Mouse (Mus musculus) forebrain, embryonic 11.5 days (tissue): ENCODE data around the gene Fastk. TPM values are rescaled to one million over a fixed set of nuclear protein-coding genes. Genes with fewer than 3 reads are reported as not detected.

Experiments
- ATAC-seq: fragments of 200-750 bp; cut with Nextera tagmentation; replicated peaks from 2 replicates; pipeline ENCODE4 v1.8.0; 2017; ENCODE audit warnings: moderate TSS enrichment; ENCODE audit not compliant: low FRiP score
- DNase-seq: peaks from one replicate; pipeline ENCODE4 v3.0.0-alpha.2; 2017; ENCODE audit warnings: low spot score
- H3K27ac ChIP-seq: fragments of 300-500 bp; sonication (generic); 2 replicates; pipeline ENCODE4 v1.5.1; 2014; ENCODE audit warnings: low read depth, low read length
- H3K27me3 ChIP-seq: fragments of 300-500 bp; sonication (generic); 2 replicates; pipeline ENCODE4 v1.6.1; 2014; ENCODE audit warnings: mild to moderate bottlenecking, low read length, mixed read lengths; ENCODE audit not compliant: control insufficient read depth, insufficient read depth
- H3K36me3 ChIP-seq: fragments of 300-500 bp; sonication (generic); 2 replicates; pipeline ENCODE4 v1.6.1; 2014; ENCODE audit warnings: mild to moderate bottlenecking, low read length, moderate library complexity, mixed read lengths; ENCODE audit not compliant: control insufficient read depth, insufficient read depth
- H3K4me1 ChIP-seq: fragments of 300-500 bp; sonication (generic); replicated peaks from 2 replicates; pipeline ENCODE4 v1.6.1; 2014; ENCODE audit warnings: low read length, mixed read lengths; ENCODE audit not compliant: control insufficient read depth, insufficient read depth
- H3K4me2 ChIP-seq: fragments of 300-500 bp; sonication (generic); 2 replicates; pipeline ENCODE4 v1.6.1; 2014; ENCODE audit warnings: low read depth, mild to moderate bottlenecking, low read length, moderate library complexity, mixed read lengths; ENCODE audit not compliant: severe bottlenecking
- H3K4me3 ChIP-seq: fragments of 300-500 bp; sonication (generic); 2 replicates; pipeline ENCODE4 v1.5.1; 2014; ENCODE audit warnings: low read depth, low read length
- H3K9ac ChIP-seq: fragments of 300-500 bp; sonication (generic); 2 replicates; pipeline ENCODE4 v1.6.1; 2014; ENCODE audit warnings: low read length
- H3K9me3 ChIP-seq: fragments of 300-500 bp; sonication (generic); 2 replicates; pipeline ENCODE4 v1.6.1; 2016; ENCODE audit warnings: low read length, mixed read lengths; ENCODE audit not compliant: control insufficient read depth
- whole genome bisulfite sequencing: fragments of 180-500 bp; shearing (Covaris S2); extraction: QIAGEN DNeasy Blood & Tissue Kit; methylation state at CpG from one replicate; pipeline ENCODE4 v1.1.7; 2014; 5-methylcytosine and 5-hydroxymethylcytosine counted together
- polyA plus RNA-seq: library from polyadenylated mRNA; unstranded; fragments of >200 nt; fragmentation: Nextera tagmentation; extraction: Ambion mirVana; gene quantifications from 2 replicates; pipeline ENCODE4 v1.2.1, GENCODE M21; 2014

Fastk gene
- polyA plus RNA-seq, 1 experiment from 2014 or later = 104 TPM

GRCm38 (mm10) chr5:24433993-24434392, 11.1 kb downstream of the Fastk start:
- 91% methylated on average over 8 of the region's 8 CpGs for WGBS
- peaks cover 3% of the 10 kb centered on the region; the same call in 1 of the 2 replicates for H3K36me3 ChIP-seq

GRCm38 (mm10) chr5:24428596-24428995, 16.5 kb downstream of the Fastk start:
- Histone ChIP-seq H3K4me1 (peaks cover 35% of the 10 kb centered on the region), H3K27ac (no peak overlapping the region), H3K36me3 (peaks cover 3% of the 10 kb centered on the region; the same call in 1 of the 2 replicates), H3K4me3 (no peak overlapping the region), H3K27me3 (peaks cover 2% of the 10 kb centered on the region; the same call in 1 of the 2 replicates), H3K9ac (no peak overlapping the region), H3K4me2 (no peak overlapping the region), H3K9me3 (no peaks in the 10 kb centered on the region)
- 14% methylated on average over 8 of the region's 9 CpGs for WGBS
- no peak for ATAC-seq
- no peak for DNase-seq

More at GRCm38 (mm10) chr5:24433993-24434392, 11.1 kb downstream of the Fastk start:
- Histone ChIP-seq H3K9me3 (no peaks in the 10 kb centered on the region), H3K4me1 (no peaks in the 10 kb centered on the region), H3K4me3 (no peak overlapping the region), H3K27ac (no peak overlapping the region), H3K27me3 (no peaks in the 10 kb centered on the region), H3K9ac (no peak overlapping the region), H3K4me2 (no peak overlapping the region)
- no peak for DNase-seq
- no peak for ATAC-seq

GRCm38 (mm10) chr5:24427981-24428402, 17.1 kb downstream of the Fastk start:
- peaks cover 3% of the 10 kb centered on the region; the same call in 1 of the 2 replicates for H3K36me3 ChIP-seq
- no peaks in the 10 kb centered on the region for H3K9me3 ChIP-seq
- peak overlapping the region; percentile 7; the same call in 1 of the 2 replicates for H3K4me3 ChIP-seq
- no peak overlapping the region for H3K9ac ChIP-seq
- DNase-seq (no peak), ATAC-seq (no peak)
- H3K27ac ChIP-seq = no peak overlapping the region
- peaks cover 35% of the 10 kb centered on the region for H3K4me1 ChIP-seq
- H3K27me3 ChIP-seq = peaks cover 2% of the 10 kb centered on the region; the same call in 1 of the 2 replicates
- 0 out of 2 replicates have a peak overlapping the region, but pooled peaks have one; percentile 21 for H3K4me2 ChIP-seq
- whole genome bisulfite sequencing = 4% methylated on average over 15 of the region's 15 CpGs

GRCm38 (mm10) chr5:24427285-24427633, 17.8 kb downstream of the Fastk start:
- H3K27ac ChIP-seq = no peak overlapping the region
- no peak for ATAC-seq
- H3K27me3 ChIP-seq = peaks cover 2% of the 10 kb centered on the region; the same call in 1 of the 2 replicates
- H3K4me2 ChIP-seq = peak overlapping the region; percentile 77; the same call in 1 of the 2 replicates
- peaks cover 3% of the 10 kb centered on the region; the same call in 1 of the 2 replicates for H3K36me3 ChIP-seq
- WGBS = 14% methylated on average over 12 of the region's 12 CpGs
- H3K4me3 ChIP-seq = no peak overlapping the region
- H3K4me1 ChIP-seq = peaks cover 37% of the 10 kb centered on the region
- peak overlapping the region; percentile 10 for H3K9ac ChIP-seq
- no peak for DNase-seq
- H3K9me3 ChIP-seq = no peaks in the 10 kb centered on the region

- H3K36me3 ChIP-seq = peaks cover 3% of the 10 kb centered on the region; the same call in 1 of the 2 replicates
- no peaks in the 10 kb centered on the region for H3K9me3 ChIP-seq
- H3K4me3 ChIP-seq = peak overlapping the region; percentile 60; the same call in 1 of the 2 replicates
- H3K4me2 ChIP-seq = peak overlapping the region; percentile 77
- H3K9ac ChIP-seq = peak overlapping the region; percentile 64
- peaks cover 2% of the 10 kb centered on the region; the same call in 1 of the 2 replicates for H3K27me3 ChIP-seq
- DNase-seq = no peak
- WGBS = 6% methylated on average over 9 of the region's 9 CpGs
- no peak for ATAC-seq
- H3K27ac ChIP-seq = no peak overlapping the region
- peaks cover 38% of the 10 kb centered on the region for H3K4me1 ChIP-seq
These were observed 18.4 kb downstream of the Fastk start for GRCm38 (mm10) chr5:24426556-24427284.

GRCm38 (mm10) chr5:24426037-24426432, 19.1 kb downstream of the Fastk start:
- Histone ChIP-seq H3K36me3 (no peaks in the 10 kb centered on the region; the same call in 1 of the 2 replicates), H3K4me3 (peak overlapping the region; percentile 60), H3K9me3 (no peaks in the 10 kb centered on the region), H3K9ac (peak overlapping the region; percentile 64; the same call in 1 of the 2 replicates), H3K4me1 (peaks cover 38% of the 10 kb centered on the region), H3K27ac (no peak overlapping the region), H3K4me2 (peak overlapping the region; percentile 77), H3K27me3 (peaks cover 2% of the 10 kb centered on the region; the same call in 1 of the 2 replicates)
- ATAC-seq (no peak), DNase-seq (peak; percentile 63)
- 1% methylated on average over 10 of the region's 10 CpGs for WGBS

- no peak for DNase-seq
- H3K4me3 ChIP-seq = peak overlapping the region; percentile 60
- WGBS = under 1% methylated on average over 28 of the region's 30 CpGs
- H3K9me3 ChIP-seq = no peaks in the 10 kb centered on the region
- H3K4me2 ChIP-seq = peak overlapping the region; percentile 77
- H3K27ac ChIP-seq = peak overlapping the region; percentile 12; the same call in 1 of the 2 replicates
- H3K9ac ChIP-seq = peak overlapping the region; percentile 64
- H3K4me1 ChIP-seq = peaks cover 38% of the 10 kb centered on the region
- no peaks in the 10 kb centered on the region; the same call in 1 of the 2 replicates for H3K36me3 ChIP-seq
- H3K27me3 ChIP-seq = peaks cover 2% of the 10 kb centered on the region; the same call in 1 of the 2 replicates
- 0 out of 2 replicates have a peak, but pooled peaks have one; percentile 3 for ATAC-seq
These were observed 19.6 kb downstream of the Fastk start for GRCm38 (mm10) chr5:24425421-24426036.

- under 1% methylated on average over 47 of the region's 60 CpGs for WGBS
- Histone ChIP-seq H3K4me1 (peaks cover 38% of the 10 kb centered on the region), H3K4me3 (peak overlapping the region; percentile 60), H3K36me3 (no peaks in the 10 kb centered on the region; the same call in 1 of the 2 replicates), H3K9ac (peak overlapping the region; percentile 64), H3K27me3 (peaks cover 2% of the 10 kb centered on the region; the same call in 1 of the 2 replicates), H3K9me3 (no peaks in the 10 kb centered on the region), H3K27ac (peak overlapping the region; percentile 21; the same call in 1 of the 2 replicates), H3K4me2 (peak overlapping the region; percentile 77)
- DNase-seq (peak; percentile 91), ATAC-seq (no peak)
These were observed 20.2 kb downstream of the Fastk start for GRCm38 (mm10) chr5:24424861-24425411.
